Mouse (Mus musculus) E14TG2a.4 (cell line): ENCODE results near the gene Maml3.

ENCODE experiments used
- H3K27me3 ChIP-seq: 2 replicates; pipeline ENCODE4 v1.6.1; 2014; ENCODE audit warnings: low read length, control low read depth; ENCODE audit not compliant: insufficient read depth
- H3K36me3 ChIP-seq: 2 replicates; pipeline ENCODE4 v1.6.1; 2014; ENCODE audit warnings: low read length, control low read depth; ENCODE audit not compliant: insufficient read depth
- H3K4me1 ChIP-seq: replicated peaks from 2 replicates; pipeline ENCODE4 v1.6.1; 2014; ENCODE audit warnings: low read depth, low read length, control low read depth
- H3K4me3 ChIP-seq: replicated peaks from 2 replicates; pipeline ENCODE4 v1.5.1; 2014; ENCODE audit warnings: mild to moderate bottlenecking, low read length
- H3K9me3 ChIP-seq: 2 replicates; pipeline ENCODE4 v1.6.1; 2014; ENCODE audit warnings: low read length, control low read depth
- CTCF ChIP-seq: conservative IDR thresholded peaks from 2 replicates; pipeline ENCODE4 v1.5.1; 2014; ENCODE audit warnings: low read length
- NANOG ChIP-seq: IDR thresholded peaks from 2 replicates; pipeline ENCODE4 v1.6.1; 2014; ENCODE audit warnings: borderline replicate concordance, low read length, mixed read lengths
- POU5F1 ChIP-seq: IDR thresholded peaks from 2 replicates; pipeline ENCODE4 v1.6.1; 2014; ENCODE audit warnings: low read length, borderline replicate concordance

Gene Maml3

DNA sequence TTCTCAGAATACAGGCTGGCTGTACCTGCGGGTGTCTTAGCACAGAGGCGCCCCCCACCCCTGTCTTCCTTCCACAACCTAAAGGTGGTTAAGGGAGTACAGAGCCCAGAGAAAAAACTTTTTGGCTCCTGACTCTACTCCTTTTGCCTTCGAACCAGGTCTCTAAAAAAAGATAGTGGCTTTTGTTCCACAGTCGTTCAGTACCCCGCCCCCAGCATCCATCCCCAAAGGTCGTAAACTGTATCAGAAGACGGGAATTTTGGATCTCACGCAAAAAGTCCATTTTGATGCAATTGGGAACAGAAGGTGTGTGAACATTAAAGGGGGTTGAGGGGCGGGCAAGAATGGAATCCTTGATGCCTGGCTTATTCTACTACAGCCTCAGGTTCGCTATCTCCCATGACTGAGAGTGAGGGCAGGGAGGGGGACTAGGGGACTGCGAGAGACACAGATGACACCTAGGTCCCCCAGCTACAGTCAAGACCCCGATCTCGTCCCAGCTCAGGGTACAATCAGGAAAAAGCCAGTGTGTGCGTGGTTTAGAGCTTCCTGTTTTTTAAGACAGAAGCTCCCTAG is 3.4 kb downstream of the Maml3 start:
- Histone ChIP-seq H3K4me3 (peak overlapping the region; percentile 93), H3K27me3 (peaks cover 67% of the 10 kb centered on the region), H3K9me3 (no peaks in the 10 kb centered on the region), H3K4me1 (peaks cover 19% of the 10 kb centered on the region; the same call in 1 of the 2 replicates), H3K36me3 (no peaks in the 10 kb centered on the region)
- TF ChIP-seq NANOG = no peak
- no peak for TF ChIP-seq CTCF
- no peak for TF ChIP-seq POU5F1

GRCm38 (mm10) chr3:52100926-52101325 is 4.0 kb downstream of the Maml3 start:
- no peak overlapping the region for H3K4me3 ChIP-seq
- peaks cover 19% of the 10 kb centered on the region; the same call in 1 of the 2 replicates for H3K4me1 ChIP-seq
- TF ChIP-seq NANOG (no peak), POU5F1 (no peak), CTCF (no peak)
- H3K36me3 ChIP-seq = no peaks in the 10 kb centered on the region
- H3K27me3 ChIP-seq = peaks cover 68% of the 10 kb centered on the region
- H3K9me3 ChIP-seq = no peaks in the 10 kb centered on the region

DNA sequence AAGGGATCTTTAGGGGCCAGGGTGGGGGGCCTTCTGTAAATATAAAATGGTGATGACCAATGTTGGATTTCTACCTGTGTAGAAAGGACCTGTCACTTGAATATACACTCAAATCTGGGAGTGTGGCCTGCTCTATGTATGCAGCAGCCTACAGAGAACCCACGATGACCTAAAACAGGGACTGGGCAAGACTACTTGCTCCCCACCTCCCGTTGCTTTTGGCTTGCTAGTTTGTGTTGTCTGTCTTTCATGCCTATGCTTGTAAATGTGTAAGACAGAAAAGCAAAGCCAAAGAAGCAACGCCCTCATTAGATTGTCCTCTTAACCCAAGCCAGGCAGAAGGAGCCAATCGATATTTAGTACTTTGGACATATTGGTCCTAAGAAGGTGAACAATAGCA is 4.6 kb downstream of the Maml3 start:
- Histone ChIP-seq H3K27me3 (peaks cover 68% of the 10 kb centered on the region), H3K4me3 (no peak overlapping the region), H3K4me1 (peaks cover 16% of the 10 kb centered on the region; the same call in 1 of the 2 replicates), H3K36me3 (no peaks in the 10 kb centered on the region), H3K9me3 (no peaks in the 10 kb centered on the region)
- TF ChIP-seq NANOG (no peak), POU5F1 (no peak), CTCF (no peak)

DNA sequence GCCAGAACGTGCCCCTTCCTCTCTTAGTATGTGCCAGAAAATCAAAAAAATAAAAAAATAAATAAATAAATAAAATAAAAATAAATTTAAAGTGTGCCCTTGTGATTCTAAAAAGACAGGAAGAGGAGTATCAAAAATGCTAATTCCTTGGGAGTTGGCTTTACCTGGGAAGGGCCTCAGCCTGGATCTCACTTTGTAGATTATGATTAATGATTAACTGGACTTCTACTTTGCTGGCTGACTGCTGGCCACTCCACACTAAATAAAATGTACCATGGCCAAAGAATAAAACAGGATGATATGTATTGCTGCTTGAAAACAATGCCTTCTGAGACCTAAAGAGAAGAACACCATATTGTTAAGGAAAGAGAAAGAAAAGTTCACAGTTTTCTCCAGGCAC is 5.6 kb downstream of the Maml3 start:
- no peaks in the 10 kb centered on the region for H3K9me3 ChIP-seq
- H3K4me3 ChIP-seq = no peak overlapping the region
- H3K27me3 ChIP-seq = peaks cover 64% of the 10 kb centered on the region
- H3K4me1 ChIP-seq = peaks cover 15% of the 10 kb centered on the region; the same call in 1 of the 2 replicates
- no peaks in the 10 kb centered on the region for H3K36me3 ChIP-seq
- TF ChIP-seq POU5F1 (no peak), NANOG (no peak), CTCF (no peak)

- no peak overlapping the region for H3K4me3 ChIP-seq
- H3K36me3 ChIP-seq = no peaks in the 10 kb centered on the region
- peaks cover 27% of the 10 kb centered on the region for H3K27me3 ChIP-seq
- peaks cover 6% of the 10 kb centered on the region for H3K4me1 ChIP-seq
- TF ChIP-seq POU5F1 (no peak), CTCF (no peak), NANOG (no peak)
- H3K9me3 ChIP-seq = no peaks in the 10 kb centered on the region
Observed at GRCm38 (mm10) chr3:52091261-52091797, 13.5 kb downstream of the Maml3 start.

DNA sequence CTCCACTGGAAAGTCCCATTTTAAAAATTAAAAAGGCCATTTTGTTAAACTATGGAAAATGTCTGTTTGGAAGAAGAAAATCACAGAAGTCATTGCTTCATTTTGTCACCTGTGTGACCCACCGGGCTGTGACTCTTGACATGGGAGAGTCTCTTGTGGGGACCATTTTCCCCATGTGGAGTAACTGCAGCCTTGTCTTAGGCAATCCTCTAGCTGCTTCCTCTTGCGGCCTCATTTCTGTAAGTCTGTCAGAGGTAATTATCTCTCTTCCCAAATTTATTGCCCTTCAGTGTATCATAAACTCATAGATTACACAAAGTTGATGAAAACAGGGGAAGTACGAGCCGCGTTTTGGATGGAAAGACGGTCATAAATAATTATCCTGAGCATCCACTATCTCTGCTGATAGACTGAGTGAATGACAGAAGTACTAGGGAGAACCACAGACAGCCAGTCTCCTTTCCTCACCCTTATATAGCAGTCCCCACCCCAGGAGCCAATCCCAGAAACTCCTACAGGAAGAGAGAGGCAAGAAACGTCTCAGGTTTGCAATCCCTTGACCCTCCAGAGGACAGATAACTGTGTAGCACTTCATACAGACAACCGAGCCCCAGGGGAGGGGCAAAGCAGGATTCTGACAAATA is 14.5 kb downstream of the Maml3 start:
- no peaks in the 10 kb centered on the region for H3K36me3 ChIP-seq
- peaks cover 6% of the 10 kb centered on the region for H3K4me1 ChIP-seq
- TF ChIP-seq CTCF (no peak), NANOG (no peak), POU5F1 (no peak)
- no peak overlapping the region for H3K4me3 ChIP-seq
- H3K27me3 ChIP-seq = peaks cover 21% of the 10 kb centered on the region
- no peaks in the 10 kb centered on the region for H3K9me3 ChIP-seq

GRCm38 (mm10) chr3:52088458-52089341 is 16.2 kb downstream of the Maml3 start:
- no peak overlapping the region for H3K4me3 ChIP-seq
- no peaks in the 10 kb centered on the region for H3K9me3 ChIP-seq
- peaks cover 6% of the 10 kb centered on the region for H3K4me1 ChIP-seq
- TF ChIP-seq POU5F1 = no peak
- TF ChIP-seq CTCF = no peak
- no peak for TF ChIP-seq NANOG
- H3K36me3 ChIP-seq = no peaks in the 10 kb centered on the region
- peaks cover 15% of the 10 kb centered on the region for H3K27me3 ChIP-seq
